Mouse (Mus musculus) splenic B cell, adult 2 months (primary cell): ENCODE measurements around the gene Idua.

Experiments used
- DNase-seq: peaks from one replicate; pipeline ENCODE4 v3.0.0-alpha.2; 2011; ENCODE audit warnings: low read depth, low spot score
- H3K27me3 ChIP-seq: 2 replicates; pipeline ENCODE4 v1.6.1; 2012; ENCODE audit warnings: mild to moderate bottlenecking, low read length, moderate library complexity, mixed read lengths; ENCODE audit not compliant: control insufficient read depth, poor library complexity, insufficient read depth, severe bottlenecking
- H3K36me3 ChIP-seq: 2 replicates; pipeline ENCODE4 v1.6.1; 2012; ENCODE audit warnings: mild to moderate bottlenecking, low read length, moderate library complexity, mixed read lengths; ENCODE audit not compliant: control insufficient read depth, poor library complexity, insufficient read depth, severe bottlenecking

Idua gene

GRCm38 (mm10) chr5:108713096-108713495 is 53.0 kb downstream of the Idua start:
- Histone ChIP-seq H3K27me3 (no peaks in the 10 kb centered on the region), H3K36me3 (no peaks in the 10 kb centered on the region)
- DNase-seq, result no peak

- H3K36me3 ChIP-seq, result no peaks in the 10 kb centered on the region
- H3K27me3 ChIP-seq, result no peaks in the 10 kb centered on the region
- no peak for DNase-seq
These were observed 53.6 kb downstream of the Idua start for GRCm38 (mm10) chr5:108713691-108714090.

- no peak for DNase-seq
- no peaks in the 10 kb centered on the region for H3K27me3 ChIP-seq
These were observed 54.0 kb downstream of the Idua start for GRCm38 (mm10) chr5:108714149-108714548.

DNA sequence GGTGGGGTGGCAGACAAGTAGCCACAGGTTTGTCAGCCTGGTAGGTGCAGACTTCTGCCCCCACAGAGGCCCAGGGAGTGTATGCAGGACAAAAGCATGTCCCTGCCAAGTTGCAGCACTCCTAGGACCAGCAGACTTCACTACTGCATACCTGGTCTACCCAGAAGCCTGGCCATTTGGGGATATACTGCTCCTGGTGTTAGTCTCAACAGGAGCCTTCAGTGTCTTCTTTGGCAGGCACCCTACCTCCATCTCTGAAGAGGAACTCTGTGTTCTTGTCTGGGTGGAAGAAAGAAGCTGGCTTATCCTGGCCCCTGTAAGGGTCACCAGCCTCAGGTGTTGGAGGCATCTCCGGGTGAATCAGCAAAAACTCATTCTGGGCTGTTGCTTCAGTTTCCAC is 55.8 kb downstream of the Idua start:
- DNase-seq, result no peak
- H3K27me3 ChIP-seq, result no peaks in the 10 kb centered on the region
- H3K36me3 ChIP-seq, result no peaks in the 10 kb centered on the region

More at GRCm38 (mm10) chr5:108714149-108714548, 54.0 kb downstream of the Idua start:
- no peaks in the 10 kb centered on the region for H3K36me3 ChIP-seq

DNA sequence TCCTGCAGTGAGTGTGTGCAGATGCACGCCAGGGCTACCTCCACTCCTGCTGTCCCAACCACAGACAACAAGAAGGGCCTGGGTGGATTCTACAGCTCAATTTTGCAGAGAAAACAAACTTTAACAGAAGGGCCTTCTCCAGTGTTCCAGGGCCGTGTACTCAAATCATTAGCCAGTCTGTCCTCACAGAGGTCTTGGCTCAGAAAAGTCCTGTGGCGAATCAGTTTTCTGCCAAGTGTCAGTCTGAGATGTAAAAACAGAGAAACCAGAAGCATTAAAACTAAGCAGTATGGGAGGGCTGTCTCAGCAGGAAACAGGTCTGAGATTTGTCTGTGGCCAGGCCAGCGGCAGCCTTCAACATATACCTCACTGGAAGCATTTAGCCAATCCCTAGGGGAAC is 57.9 kb downstream of the Idua start:
- no peak for DNase-seq
- Histone ChIP-seq H3K27me3 (no peaks in the 10 kb centered on the region), H3K36me3 (no peaks in the 10 kb centered on the region)

GRCm38 (mm10) chr5:108719761-108720160 is 59.6 kb downstream of the Idua start:
- Histone ChIP-seq H3K36me3 (no peaks in the 10 kb centered on the region), H3K27me3 (no peaks in the 10 kb centered on the region)
- DNase-seq, result no peak

GRCm38 (mm10) chr5:108724006-108724405 is 63.9 kb downstream of the Idua start:
- DNase-seq, result no peak
- Histone ChIP-seq H3K27me3 (no peaks in the 10 kb centered on the region), H3K36me3 (no peaks in the 10 kb centered on the region)

DNA sequence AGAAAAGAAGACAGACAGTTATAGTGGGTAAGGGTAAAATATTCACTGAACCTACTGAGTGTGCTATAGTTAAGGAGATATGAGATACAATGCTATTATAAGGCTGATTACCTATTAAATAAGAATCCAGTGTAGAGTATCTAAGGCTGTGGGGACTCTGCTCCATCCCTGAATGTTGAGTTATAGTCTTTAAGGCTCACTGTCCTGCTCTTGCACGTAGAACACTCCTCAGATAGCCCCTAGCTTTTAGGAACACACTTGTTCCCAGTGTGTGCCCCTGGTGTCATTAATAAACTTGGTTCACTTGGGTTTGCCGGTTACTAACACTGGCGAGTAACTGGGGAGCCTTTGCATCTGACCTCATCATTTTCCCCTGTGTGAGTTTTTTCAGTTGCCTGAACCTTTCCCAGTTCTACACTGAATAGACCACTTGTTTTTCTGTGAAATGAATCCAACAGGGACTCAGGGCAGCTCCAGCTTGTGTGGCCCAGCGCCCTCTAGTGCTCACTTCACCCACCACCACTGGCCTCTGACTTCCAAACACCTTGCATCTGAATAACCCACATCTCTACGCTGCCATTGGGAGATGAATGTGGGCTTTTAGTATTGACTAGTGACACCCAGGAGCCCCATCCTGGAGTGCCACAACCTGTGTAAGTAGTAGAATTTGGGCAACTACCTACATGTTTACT is 66.6 kb downstream of the Idua start:
- Histone ChIP-seq H3K27me3 (no peaks in the 10 kb centered on the region), H3K36me3 (no peaks in the 10 kb centered on the region)
- DNase-seq, result peak; percentile 58

- Histone ChIP-seq H3K27me3 (no peaks in the 10 kb centered on the region), H3K36me3 (no peaks in the 10 kb centered on the region)
- DNase-seq, result no peak
These were observed 67.3 kb downstream of the Idua start for GRCm38 (mm10) chr5:108727425-108727824.
